Mouse (Mus musculus): ENCODE data around the gene Rcsd1.
A peak's percentile ranks its signal among the peaks of the same experiment; 100 is the strongest.

Rcsd1 gene

GRCm38 (mm10) chr1:165709629-165710256 is at the start of gene Rcsd1:
Gene Rcsd1 (minus strand): TSS chr1:165709757.
- H3K27me3 ChIP-seq (ENCODE audit: control insufficient read depth, insufficient read depth, low read length, poor library complexity, severe bottlenecking): no peaks in the 10 kb centered on the region
- H3K36me3 ChIP-seq (ENCODE audit: control insufficient read depth, insufficient read depth, low read length, poor library complexity, severe bottlenecking): no peaks in the 10 kb centered on the region
- DNase-seq (ENCODE audit: low read depth, low spot score): peak; percentile 68

- no peaks in the 10 kb centered on the region for H3K27me3 ChIP-seq (ENCODE audit: control insufficient read depth, insufficient read depth, low read length, poor library complexity, severe bottlenecking)
- DNase-seq (ENCODE audit: low read depth, low spot score): no peak
- H3K36me3 ChIP-seq (ENCODE audit: control insufficient read depth, insufficient read depth, low read length, poor library complexity, severe bottlenecking): no peaks in the 10 kb centered on the region
These were observed 45.6 kb upstream of the Rcsd1 start for GRCm38 (mm10) chr1:165755194-165755593.

- Histone ChIP-seq H3K36me3 (ENCODE audit: control insufficient read depth, insufficient read depth, low read length, poor library complexity, severe bottlenecking) (no peaks in the 10 kb centered on the region), H3K27me3 (ENCODE audit: control insufficient read depth, insufficient read depth, low read length, poor library complexity, severe bottlenecking) (no peaks in the 10 kb centered on the region)
- DNase-seq (ENCODE audit: low read depth, low spot score): no peak
These were observed 44.6 kb upstream of the Rcsd1 start for GRCm38 (mm10) chr1:165754205-165754604.

- no peaks in the 10 kb centered on the region for H3K27me3 ChIP-seq (ENCODE audit: control insufficient read depth, insufficient read depth, low read length, poor library complexity, severe bottlenecking)
- H3K36me3 ChIP-seq (ENCODE audit: control insufficient read depth, insufficient read depth, low read length, poor library complexity, severe bottlenecking): no peaks in the 10 kb centered on the region
- no peak for DNase-seq (ENCODE audit: low read depth, low spot score)
These were observed 42.3 kb upstream of the Rcsd1 start for GRCm38 (mm10) chr1:165751838-165752237.

- no peaks in the 10 kb centered on the region for H3K36me3 ChIP-seq (ENCODE audit: control insufficient read depth, insufficient read depth, low read length, poor library complexity, severe bottlenecking)
- H3K27me3 ChIP-seq (ENCODE audit: control insufficient read depth, insufficient read depth, low read length, poor library complexity, severe bottlenecking): no peaks in the 10 kb centered on the region
- no peak for DNase-seq (ENCODE audit: low read depth, low spot score)
These were observed 41.6 kb upstream of the Rcsd1 start for GRCm38 (mm10) chr1:165751142-165751541.

GRCm38 (mm10) chr1:165748053-165748452 is 38.5 kb upstream of the Rcsd1 start:
- DNase-seq (ENCODE audit: low read depth, low spot score): no peak
- no peaks in the 10 kb centered on the region for H3K36me3 ChIP-seq (ENCODE audit: control insufficient read depth, insufficient read depth, low read length, poor library complexity, severe bottlenecking)
- H3K27me3 ChIP-seq (ENCODE audit: control insufficient read depth, insufficient read depth, low read length, poor library complexity, severe bottlenecking): no peaks in the 10 kb centered on the region

GRCm38 (mm10) chr1:165741989-165742388 is 32.4 kb upstream of the Rcsd1 start:
- DNase-seq (ENCODE audit: low read depth, low spot score): no peak
- no peaks in the 10 kb centered on the region for H3K27me3 ChIP-seq (ENCODE audit: control insufficient read depth, insufficient read depth, low read length, poor library complexity, severe bottlenecking)
- H3K36me3 ChIP-seq (ENCODE audit: control insufficient read depth, insufficient read depth, low read length, poor library complexity, severe bottlenecking): no peaks in the 10 kb centered on the region

- DNase-seq (ENCODE audit: low read depth, low spot score): no peak
- Histone ChIP-seq H3K36me3 (ENCODE audit: control insufficient read depth, insufficient read depth, low read length, poor library complexity, severe bottlenecking) (no peaks in the 10 kb centered on the region), H3K27me3 (ENCODE audit: control insufficient read depth, insufficient read depth, low read length, poor library complexity, severe bottlenecking) (no peaks in the 10 kb centered on the region)
These were observed 29.4 kb upstream of the Rcsd1 start for GRCm38 (mm10) chr1:165738985-165739384.

- Histone ChIP-seq H3K27me3 (ENCODE audit: control insufficient read depth, insufficient read depth, low read length, poor library complexity, severe bottlenecking) (no peaks in the 10 kb centered on the region), H3K36me3 (ENCODE audit: control insufficient read depth, insufficient read depth, low read length, poor library complexity, severe bottlenecking) (no peaks in the 10 kb centered on the region)
- no peak for DNase-seq (ENCODE audit: low read depth, low spot score)
These were observed 28.3 kb upstream of the Rcsd1 start for GRCm38 (mm10) chr1:165737867-165738266.

- no peak for DNase-seq (ENCODE audit: low read depth, low spot score)
- H3K27me3 ChIP-seq (ENCODE audit: control insufficient read depth, insufficient read depth, low read length, poor library complexity, severe bottlenecking): no peaks in the 10 kb centered on the region
- H3K36me3 ChIP-seq (ENCODE audit: control insufficient read depth, insufficient read depth, low read length, poor library complexity, severe bottlenecking): no peaks in the 10 kb centered on the region
These were observed 27.9 kb upstream of the Rcsd1 start for GRCm38 (mm10) chr1:165737451-165737850.

GRCm38 (mm10) chr1:165735826-165736818 is 26.6 kb upstream of the Rcsd1 start:
- Histone ChIP-seq H3K36me3 (ENCODE audit: control insufficient read depth, insufficient read depth, low read length, poor library complexity, severe bottlenecking) (no peaks in the 10 kb centered on the region), H3K27me3 (ENCODE audit: control insufficient read depth, insufficient read depth, low read length, poor library complexity, severe bottlenecking) (no peaks in the 10 kb centered on the region)
- DNase-seq (ENCODE audit: low read depth, low spot score): peak; percentile 93

- DNase-seq (ENCODE audit: low read depth, low spot score): no peak
- H3K36me3 ChIP-seq (ENCODE audit: control insufficient read depth, insufficient read depth, low read length, poor library complexity, severe bottlenecking): no peaks in the 10 kb centered on the region
- H3K27me3 ChIP-seq (ENCODE audit: control insufficient read depth, insufficient read depth, low read length, poor library complexity, severe bottlenecking): no peaks in the 10 kb centered on the region
These were observed 25.3 kb upstream of the Rcsd1 start for GRCm38 (mm10) chr1:165734840-165735239.

GRCm38 (mm10) chr1:165731553-165731952 is 22.0 kb upstream of the Rcsd1 start:
- DNase-seq (ENCODE audit: low read depth, low spot score): no peak
- H3K36me3 ChIP-seq (ENCODE audit: control insufficient read depth, insufficient read depth, low read length, poor library complexity, severe bottlenecking): no peaks in the 10 kb centered on the region
- H3K27me3 ChIP-seq (ENCODE audit: control insufficient read depth, insufficient read depth, low read length, poor library complexity, severe bottlenecking): no peaks in the 10 kb centered on the region

GRCm38 (mm10) chr1:165730129-165730528 is 20.6 kb upstream of the Rcsd1 start:
- DNase-seq (ENCODE audit: low read depth, low spot score): no peak
- no peaks in the 10 kb centered on the region for H3K27me3 ChIP-seq (ENCODE audit: control insufficient read depth, insufficient read depth, low read length, poor library complexity, severe bottlenecking)
- no peaks in the 10 kb centered on the region for H3K36me3 ChIP-seq (ENCODE audit: control insufficient read depth, insufficient read depth, low read length, poor library complexity, severe bottlenecking)

- H3K27me3 ChIP-seq (ENCODE audit: control insufficient read depth, insufficient read depth, low read length, poor library complexity, severe bottlenecking): no peaks in the 10 kb centered on the region
- no peaks in the 10 kb centered on the region for H3K36me3 ChIP-seq (ENCODE audit: control insufficient read depth, insufficient read depth, low read length, poor library complexity, severe bottlenecking)
- DNase-seq (ENCODE audit: low read depth, low spot score): no peak
These were observed 18.6 kb upstream of the Rcsd1 start for GRCm38 (mm10) chr1:165728057-165728639.
